Mouse (Mus musculus): Measurements from ENCODE around the gene Sorcs3. TPM values are rescaled to one million over a fixed set of nuclear protein-coding genes. Genes with fewer than 3 reads are reported as not detected.
A peak's percentile ranks its signal among the peaks of the same experiment; 100 is the strongest.

Gene Sorcs3
- polyA plus RNA-seq, 1 experiment from 2014 or later = 0.46 TPM

GRCm38 (mm10) chr19:48649941-48650340 is 444.1 kb downstream of the Sorcs3 start:
- no peak for ATAC-seq (ENCODE audit: insufficient number of reproducible peaks, low FRiP score)
- H3K9ac ChIP-seq = no peak overlapping the region
- no peak overlapping the region for H3K27ac ChIP-seq (ENCODE audit: poor library complexity, severe bottlenecking)
- H3K4me2 ChIP-seq = no peak overlapping the region
- H3K4me3 ChIP-seq = no peak overlapping the region
- WGBS = 63% methylated on average over 2 of the region's 2 CpGs
- no peaks in the 10 kb centered on the region for H3K9me3 ChIP-seq (replicated peaks)
- no peaks in the 10 kb centered on the region for H3K27me3 ChIP-seq (replicated peaks)
- peaks cover 6% of the 10 kb centered on the region; the same call in 1 of the 2 replicates for H3K4me1 ChIP-seq (replicated peaks)
- H3K36me3 ChIP-seq = no peaks in the 10 kb centered on the region

DNA sequence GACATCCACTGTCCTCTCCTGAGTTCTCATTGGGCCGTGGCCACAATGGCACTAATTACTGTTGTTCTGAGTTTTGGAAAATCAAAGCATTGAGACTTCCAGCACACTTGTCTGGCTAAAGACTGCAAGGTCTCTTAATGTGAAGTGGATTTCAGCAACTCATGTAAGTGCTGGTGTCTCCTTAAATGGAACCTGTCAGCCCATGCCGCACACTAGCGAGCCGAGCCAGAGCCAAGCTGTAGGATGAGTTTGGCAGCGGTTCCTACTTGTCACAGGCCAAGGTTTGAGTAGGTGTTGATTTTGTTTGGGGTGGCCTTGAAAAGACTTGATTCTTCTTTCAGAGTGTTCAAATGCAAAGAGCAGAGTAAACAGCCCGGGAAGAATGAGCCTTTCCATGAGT is 445.8 kb downstream of the Sorcs3 start:
- Histone ChIP-seq H3K4me1 (replicated peaks) (peaks cover 6% of the 10 kb centered on the region; the same call in 1 of the 2 replicates), H3K4me2 (peak overlapping the region; percentile 39), H3K36me3 (no peaks in the 10 kb centered on the region), H3K9me3 (replicated peaks) (no peaks in the 10 kb centered on the region), H3K9ac (no peak overlapping the region), H3K27ac (ENCODE audit: poor library complexity, severe bottlenecking) (no peak overlapping the region), H3K27me3 (replicated peaks) (no peaks in the 10 kb centered on the region), H3K4me3 (no peak overlapping the region)
- peak; percentile 53; the same call in 1 of the 2 replicates for ATAC-seq (ENCODE audit: insufficient number of reproducible peaks, low FRiP score)
- 41% methylated on average over 6 of the region's 6 CpGs for WGBS

- Histone ChIP-seq H3K9ac (no peak overlapping the region), H3K4me1 (replicated peaks) (no peaks in the 10 kb centered on the region), H3K4me3 (no peak overlapping the region), H3K27ac (ENCODE audit: poor library complexity, severe bottlenecking) (no peak overlapping the region), H3K4me2 (no peak overlapping the region), H3K27me3 (replicated peaks) (no peaks in the 10 kb centered on the region), H3K9me3 (replicated peaks) (no peaks in the 10 kb centered on the region), H3K36me3 (no peaks in the 10 kb centered on the region)
- ATAC-seq (ENCODE audit: insufficient number of reproducible peaks, low FRiP score) = no peak
- WGBS = 84% methylated on average over 6 of the region's 6 CpGs
Observed at GRCm38 (mm10) chr19:48660201-48660600, 454.4 kb downstream of the Sorcs3 start.

DNA sequence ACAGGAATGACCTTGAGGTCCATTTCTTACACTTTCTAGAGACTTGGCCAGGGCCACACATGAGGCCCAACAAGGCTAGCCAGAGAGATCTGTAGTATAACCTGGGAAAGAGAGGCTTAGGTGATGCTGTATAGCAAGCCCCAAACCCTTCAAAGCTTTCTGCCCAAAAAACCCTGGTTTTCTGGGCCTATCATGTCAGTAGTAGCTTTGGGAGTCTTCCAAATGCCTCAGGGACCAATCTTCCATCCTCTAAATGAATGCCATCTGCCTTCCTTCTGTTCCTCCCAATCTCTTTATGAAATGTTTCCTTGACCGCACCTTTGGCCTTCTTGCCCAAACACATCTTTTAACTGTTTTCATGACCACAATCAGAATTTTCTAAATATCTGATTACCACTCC is 474.1 kb downstream of the Sorcs3 start:
- Histone ChIP-seq H3K4me2 (no peak overlapping the region), H3K9ac (no peak overlapping the region), H3K27me3 (replicated peaks) (no peaks in the 10 kb centered on the region), H3K4me3 (no peak overlapping the region), H3K4me1 (replicated peaks) (no peaks in the 10 kb centered on the region), H3K27ac (ENCODE audit: poor library complexity, severe bottlenecking) (no peak overlapping the region), H3K9me3 (replicated peaks) (no peaks in the 10 kb centered on the region; the same call in none of the 2 replicates), H3K36me3 (no peaks in the 10 kb centered on the region)
- WGBS = 81% methylated on average over 1 of the region's 1 CpGs
- ATAC-seq (ENCODE audit: insufficient number of reproducible peaks, low FRiP score) = no peak

DNA sequence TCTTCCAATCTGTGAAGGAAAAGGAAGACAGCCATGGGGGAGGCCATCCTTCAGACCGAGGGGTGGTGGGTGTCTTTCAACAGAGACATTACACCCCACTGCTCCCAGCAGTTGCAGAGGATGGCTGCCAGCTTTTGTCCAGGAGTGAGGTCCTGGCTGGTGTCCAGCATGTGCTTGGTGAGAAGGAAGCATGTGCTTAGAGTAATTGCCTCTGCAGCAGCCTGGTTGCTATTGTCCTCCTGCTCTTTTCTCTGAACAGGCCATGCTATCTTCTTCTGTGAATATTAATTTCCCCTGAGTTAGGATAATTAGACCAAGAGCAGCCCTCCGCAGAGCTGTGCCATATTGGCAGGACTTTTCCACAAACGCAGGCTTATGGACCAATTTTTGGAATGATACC is 476.7 kb downstream of the Sorcs3 start:
- no peak for ATAC-seq (ENCODE audit: insufficient number of reproducible peaks, low FRiP score)
- Histone ChIP-seq H3K27ac (ENCODE audit: poor library complexity, severe bottlenecking) (no peak overlapping the region), H3K9me3 (replicated peaks) (no peaks in the 10 kb centered on the region; the same call in 1 of the 2 replicates), H3K27me3 (replicated peaks) (no peaks in the 10 kb centered on the region), H3K4me1 (replicated peaks) (no peaks in the 10 kb centered on the region), H3K36me3 (no peaks in the 10 kb centered on the region), H3K4me2 (no peak overlapping the region), H3K4me3 (no peak overlapping the region), H3K9ac (no peak overlapping the region)
- WGBS = 73% methylated on average over 3 of the region's 3 CpGs

- Histone ChIP-seq H3K4me3 (no peak overlapping the region), H3K36me3 (no peaks in the 10 kb centered on the region), H3K4me2 (no peak overlapping the region), H3K27ac (ENCODE audit: poor library complexity, severe bottlenecking) (no peak overlapping the region), H3K27me3 (replicated peaks) (no peaks in the 10 kb centered on the region), H3K9me3 (replicated peaks) (no peaks in the 10 kb centered on the region), H3K9ac (no peak overlapping the region), H3K4me1 (replicated peaks) (no peaks in the 10 kb centered on the region)
- no peak for ATAC-seq (ENCODE audit: insufficient number of reproducible peaks, low FRiP score)
- WGBS = 87% methylated on average over 2 of the region's 2 CpGs
Observed at GRCm38 (mm10) chr19:48686369-48686768, 480.5 kb downstream of the Sorcs3 start.

DNA sequence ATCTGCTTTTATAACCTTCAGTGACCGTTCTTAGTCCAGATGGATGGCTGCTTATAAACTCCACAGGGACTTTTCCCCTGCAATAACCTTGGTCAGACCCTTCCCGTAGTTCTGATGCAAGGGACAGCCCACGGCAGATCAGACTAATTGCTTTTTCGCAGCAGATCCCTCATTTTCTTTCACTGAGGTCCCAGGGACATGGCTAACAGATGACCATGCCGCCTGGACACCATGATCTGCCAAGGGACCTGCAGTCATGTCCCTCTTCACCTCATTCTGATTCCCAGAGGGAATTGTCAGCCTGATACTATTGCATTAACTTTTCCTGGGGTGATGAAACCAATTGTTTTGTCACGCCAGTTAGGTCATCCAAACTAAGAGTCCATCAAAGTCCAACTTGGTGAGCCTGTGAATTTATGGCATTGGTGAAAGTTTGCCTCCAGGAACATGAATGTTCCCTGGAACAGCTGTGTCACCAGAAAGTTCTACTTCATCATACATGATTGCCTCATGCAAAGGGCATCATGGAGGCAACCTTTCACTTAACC is 494.4 kb downstream of the Sorcs3 start:
- H3K4me2 ChIP-seq = no peak overlapping the region
- no peaks in the 10 kb centered on the region for H3K4me1 ChIP-seq (replicated peaks)
- ATAC-seq (ENCODE audit: insufficient number of reproducible peaks, low FRiP score) = no peak
- H3K36me3 ChIP-seq = no peaks in the 10 kb centered on the region
- no peak overlapping the region for H3K4me3 ChIP-seq
- H3K27me3 ChIP-seq (replicated peaks) = no peaks in the 10 kb centered on the region
- H3K9me3 ChIP-seq (replicated peaks) = no peaks in the 10 kb centered on the region
- H3K9ac ChIP-seq = no peak overlapping the region
- H3K27ac ChIP-seq (ENCODE audit: poor library complexity, severe bottlenecking) = no peak overlapping the region
- WGBS = 69% methylated on average over 6 of the region's 6 CpGs

DNA sequence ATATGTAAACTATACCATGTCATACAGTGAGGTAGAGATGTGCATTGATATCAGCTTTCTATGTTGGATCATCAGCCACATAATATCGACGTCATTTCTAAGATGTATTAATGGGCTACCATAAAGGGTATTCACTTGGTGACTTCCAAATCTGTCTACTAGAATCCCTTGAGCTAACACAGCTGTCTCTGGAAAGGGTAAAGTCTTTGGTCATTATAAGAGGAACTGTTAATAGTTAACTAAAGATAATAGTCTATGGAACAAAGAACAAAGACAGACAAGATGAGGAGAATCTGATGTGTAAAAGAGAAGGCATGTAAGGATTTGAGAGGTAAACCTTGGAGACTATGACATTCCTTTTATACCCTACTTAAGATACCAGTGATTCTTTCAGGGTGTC is 497.9 kb downstream of the Sorcs3 start:
- no peak overlapping the region for H3K4me2 ChIP-seq
- H3K4me1 ChIP-seq (replicated peaks) = peaks cover 15% of the 10 kb centered on the region
- no peaks in the 10 kb centered on the region for H3K9me3 ChIP-seq (replicated peaks)
- no peak for ATAC-seq (ENCODE audit: insufficient number of reproducible peaks, low FRiP score)
- no peaks in the 10 kb centered on the region for H3K36me3 ChIP-seq
- 0 out of 2 replicates have a peak, but pooled peaks cover 2% of the 10 kb centered on the region for H3K27me3 ChIP-seq (replicated peaks)
- H3K27ac ChIP-seq (ENCODE audit: poor library complexity, severe bottlenecking) = no peak overlapping the region
- WGBS = 96% methylated on average over 2 of the region's 2 CpGs
- H3K4me3 ChIP-seq = no peak overlapping the region
- H3K9ac ChIP-seq = no peak overlapping the region

DNA sequence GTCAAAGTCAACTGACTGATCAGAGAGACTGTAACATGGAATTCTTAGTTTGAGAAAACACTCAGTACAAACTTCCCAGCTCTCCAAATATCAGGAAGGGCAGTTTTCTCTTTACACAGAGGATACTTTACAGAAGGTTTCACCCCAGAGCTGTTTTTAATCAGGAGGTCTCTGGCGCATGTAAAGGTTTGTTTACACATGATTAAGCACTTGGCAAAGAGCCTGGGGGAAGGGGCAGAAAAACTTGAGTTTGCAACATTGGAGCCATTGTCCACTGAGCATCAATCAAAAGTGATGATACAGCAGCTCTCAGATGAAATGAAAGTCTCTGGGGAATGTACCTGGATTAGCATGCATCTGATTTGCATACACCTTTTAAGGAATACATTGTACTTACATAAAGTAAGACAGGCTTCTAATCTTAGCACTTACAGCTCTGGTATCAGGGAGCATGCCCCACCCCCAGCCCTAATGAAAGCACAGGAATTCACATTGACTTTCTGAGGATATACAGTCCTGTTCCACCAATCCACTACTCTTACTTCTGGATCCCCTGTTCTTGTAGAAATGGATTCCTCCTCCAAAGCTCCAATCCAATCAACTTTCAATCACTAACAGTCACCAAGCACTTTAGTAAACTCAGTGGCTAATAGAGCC is 500.6 kb downstream of the Sorcs3 start:
- H3K4me1 ChIP-seq (replicated peaks) = peaks cover 21% of the 10 kb centered on the region
- no peak for ATAC-seq (ENCODE audit: insufficient number of reproducible peaks, low FRiP score)
- H3K27ac ChIP-seq (ENCODE audit: poor library complexity, severe bottlenecking) = peak overlapping the region; percentile 33; the same call in 1 of the 2 replicates
- H3K9ac ChIP-seq = no peak overlapping the region
- 10% methylated on average over 1 of the region's 1 CpGs for WGBS
- no peak overlapping the region for H3K4me2 ChIP-seq
- no peaks in the 10 kb centered on the region for H3K9me3 ChIP-seq (replicated peaks)
- no peak overlapping the region for H3K4me3 ChIP-seq
- 0 out of 2 replicates have a peak, but pooled peaks cover 2% of the 10 kb centered on the region for H3K27me3 ChIP-seq (replicated peaks)
- H3K36me3 ChIP-seq = no peaks in the 10 kb centered on the region

DNA sequence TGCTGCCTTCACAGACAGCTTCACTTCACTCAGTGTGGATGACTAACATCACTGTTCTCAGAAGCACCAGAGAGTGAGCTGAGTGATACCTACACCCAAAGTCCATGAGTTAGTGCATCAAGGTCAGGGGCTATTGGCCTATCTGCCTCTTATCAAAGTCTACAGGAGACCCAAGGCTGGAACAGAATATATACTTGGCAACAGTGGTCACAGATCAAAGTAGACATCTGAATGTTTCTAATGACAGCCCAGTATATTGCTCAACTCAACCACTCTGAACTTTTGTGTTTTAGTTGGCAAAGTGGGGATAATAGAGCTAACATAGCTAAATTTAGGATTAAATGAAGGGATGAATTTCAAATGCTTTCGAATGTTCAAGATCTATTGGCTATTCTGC is 501.1 kb downstream of the Sorcs3 start:
- Histone ChIP-seq H3K27ac (ENCODE audit: poor library complexity, severe bottlenecking) (no peak overlapping the region), H3K36me3 (no peaks in the 10 kb centered on the region), H3K4me1 (replicated peaks) (peaks cover 21% of the 10 kb centered on the region), H3K9me3 (replicated peaks) (no peaks in the 10 kb centered on the region), H3K27me3 (replicated peaks) (0 out of 2 replicates have a peak, but pooled peaks cover 2% of the 10 kb centered on the region), H3K9ac (no peak overlapping the region), H3K4me3 (no peak overlapping the region), H3K4me2 (no peak overlapping the region)
- WGBS = 83% methylated on average over 1 of the region's 1 CpGs
- no peak for ATAC-seq (ENCODE audit: insufficient number of reproducible peaks, low FRiP score)

DNA sequence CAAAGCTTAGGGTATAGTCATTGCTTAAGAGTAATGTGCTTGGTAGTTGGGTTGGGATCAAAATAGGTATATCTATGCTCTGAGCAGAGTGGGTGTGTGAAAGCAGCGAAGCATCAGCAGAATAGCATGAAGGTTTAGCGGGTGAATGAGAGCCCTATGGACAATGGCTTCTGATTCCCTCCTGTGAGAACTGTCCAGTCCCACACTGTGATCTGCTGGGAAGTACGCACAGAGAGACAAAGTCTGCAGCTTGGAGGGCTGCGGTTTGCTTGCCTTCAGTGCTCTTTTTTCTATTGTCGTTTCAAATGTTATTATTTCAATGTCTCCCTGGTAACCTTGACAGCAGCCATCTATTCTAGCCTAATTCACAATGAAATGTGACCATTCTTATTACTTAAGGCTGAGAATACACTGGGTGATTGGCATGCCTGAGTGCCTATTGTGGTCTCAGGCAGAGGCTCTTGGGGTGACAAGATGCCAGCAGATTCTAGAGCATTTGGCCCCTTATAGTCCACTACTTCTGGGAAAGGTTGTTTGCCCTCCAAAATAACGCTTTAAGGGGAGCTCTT is 520.1 kb downstream of the Sorcs3 start:
- WGBS = 76% methylated on average over 6 of the region's 6 CpGs
- no peak overlapping the region for H3K27ac ChIP-seq (ENCODE audit: poor library complexity, severe bottlenecking)
- ATAC-seq (ENCODE audit: insufficient number of reproducible peaks, low FRiP score) = no peak

More for the DNA sequence above, 520.1 kb downstream of the Sorcs3 start:
- Histone ChIP-seq H3K4me1 (replicated peaks) (no peaks in the 10 kb centered on the region), H3K4me2 (no peak overlapping the region), H3K27me3 (replicated peaks) (no peaks in the 10 kb centered on the region), H3K4me3 (no peak overlapping the region), H3K9me3 (replicated peaks) (no peaks in the 10 kb centered on the region), H3K9ac (no peak overlapping the region), H3K36me3 (no peaks in the 10 kb centered on the region)

All from heart, embryonic 12.5 days (tissue).